Mouse (Mus musculus) spleen, adult 18-20 months (tissue): ENCODE data around the gene Prkce.

Experiments
- DNase-seq, 2 experiments: peaks; one replicate each; pipeline ENCODE4 v3.0.0; 2022; ENCODE audit warnings: mixed read lengths in 2 of 2

Gene Prkce

GRCm38 (mm10) chr17:86662301-86662700 is 494.7 kb downstream of the Prkce start:
- DNase-seq, result no peak

- no peak for DNase-seq
Observed at GRCm38 (mm10) chr17:86663471-86663870, 495.9 kb downstream of the Prkce start.

DNA sequence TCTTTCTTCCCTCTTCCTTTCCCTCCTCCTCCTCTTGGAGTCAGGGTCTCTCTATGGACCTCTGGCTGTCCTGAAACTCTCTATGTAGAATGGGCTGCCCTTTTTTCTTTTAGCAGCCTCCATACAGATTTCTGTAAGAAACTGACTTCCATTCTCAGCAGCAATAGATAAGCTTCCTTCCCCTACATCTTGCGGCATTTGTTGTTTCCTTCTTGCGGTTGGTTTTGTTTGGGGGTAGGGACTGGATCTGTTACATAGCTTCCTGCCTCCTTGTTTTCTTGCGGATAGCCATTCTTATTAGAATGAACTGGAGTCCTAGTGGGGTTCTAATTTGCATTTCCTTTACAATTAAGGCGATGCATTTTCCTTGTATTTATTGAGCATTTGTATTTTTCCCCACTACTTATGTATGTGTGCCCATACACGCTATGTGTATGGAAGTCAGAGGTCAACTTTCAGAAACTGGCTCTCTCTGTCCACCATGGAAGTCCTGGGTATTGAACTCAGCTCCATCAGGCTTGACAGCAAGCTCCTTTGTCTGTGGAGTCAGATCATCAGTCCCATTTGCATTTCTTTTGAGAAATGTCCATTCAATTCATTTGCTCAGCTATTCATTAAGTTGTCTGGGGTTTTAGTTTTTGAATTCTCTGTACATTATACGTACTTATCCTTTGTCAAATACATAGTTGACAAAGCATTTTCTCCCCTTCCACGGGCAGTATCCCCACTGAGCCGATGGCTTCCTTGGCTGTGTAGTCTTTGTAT is 500.4 kb downstream of the Prkce start:
- no peak for DNase-seq

GRCm38 (mm10) chr17:86669641-86670373 is 502.2 kb downstream of the Prkce start:
- no peak for DNase-seq

DNA sequence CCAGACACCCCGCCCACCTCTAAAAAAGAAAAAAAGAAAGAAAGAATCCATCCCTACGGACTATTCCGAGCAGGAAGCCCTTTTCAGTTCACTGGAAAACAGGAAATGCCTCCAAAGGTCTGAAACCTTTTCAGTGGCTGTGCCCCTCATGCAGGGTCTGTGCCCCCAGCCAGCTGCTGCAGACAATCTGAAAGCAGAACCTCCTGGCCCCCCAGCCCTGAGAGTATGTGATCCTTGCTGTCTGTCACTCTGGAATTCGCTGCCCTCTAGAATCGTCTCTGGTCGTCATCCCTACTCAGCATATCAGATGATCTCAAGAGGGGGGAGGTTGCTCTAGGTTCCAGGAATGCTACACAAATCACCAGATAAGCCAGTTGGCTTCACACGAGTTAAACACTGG is 503.1 kb downstream of the Prkce start:
- DNase-seq, result no peak

- DNase-seq, result no peak
Observed at GRCm38 (mm10) chr17:86674971-86675370, 507.4 kb downstream of the Prkce start.

- DNase-seq, result no peak
Observed at GRCm38 (mm10) chr17:86676336-86676735, 508.8 kb downstream of the Prkce start.

DNA sequence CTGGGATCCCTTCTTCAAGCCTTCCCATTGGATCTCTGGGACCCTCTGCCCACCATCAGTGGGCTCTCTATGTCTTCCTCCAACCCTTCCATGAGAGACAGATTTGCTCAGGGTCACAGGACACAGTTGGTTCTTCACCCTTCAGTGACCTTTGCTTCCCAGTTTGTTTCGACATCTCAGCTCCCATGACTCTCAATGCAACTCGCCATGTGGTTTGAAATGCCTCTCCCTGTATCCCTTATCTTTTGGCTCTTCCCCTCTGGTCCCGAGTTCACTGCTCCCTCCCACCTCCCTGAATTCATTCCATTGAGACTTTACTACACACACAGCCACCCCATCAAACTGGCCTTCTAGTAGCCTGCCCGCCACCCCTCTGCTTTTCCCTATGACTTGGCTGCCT is 509.3 kb downstream of the Prkce start:
- DNase-seq, result no peak

GRCm38 (mm10) chr17:86685263-86685662 is 517.7 kb downstream of the Prkce start:
- DNase-seq, result no peak

- DNase-seq, result no peak
Observed at GRCm38 (mm10) chr17:86687021-86687420, 519.4 kb downstream of the Prkce start.

- DNase-seq, result no peak
Observed at GRCm38 (mm10) chr17:86690871-86691390, 523.3 kb downstream of the Prkce start.

GRCm38 (mm10) chr17:86697751-86698150 is 530.2 kb downstream of the Prkce start:
- no peak for DNase-seq

DNA sequence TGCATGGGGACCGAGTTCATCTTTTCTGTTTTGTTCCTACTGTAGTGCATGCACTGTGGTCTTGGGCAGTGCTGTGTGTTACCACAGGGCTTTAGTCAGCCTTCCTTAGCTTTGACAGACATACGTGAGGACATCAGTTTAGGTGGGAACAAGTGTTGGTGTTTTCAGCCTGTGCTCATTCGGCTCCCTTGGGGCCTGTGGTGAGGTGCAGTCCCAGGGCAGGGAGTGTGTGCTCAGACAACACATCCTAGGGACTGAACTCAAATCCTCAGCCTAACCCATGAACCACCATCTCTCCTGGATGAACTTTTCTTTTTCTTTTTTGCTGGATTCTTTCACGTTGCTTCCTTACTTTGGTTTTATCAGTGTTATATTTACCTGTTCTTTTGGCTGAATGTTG is 535.8 kb downstream of the Prkce start:
- DNase-seq, result no peak

GRCm38 (mm10) chr17:86705236-86705635 is 537.7 kb downstream of the Prkce start:
- DNase-seq, result no peak

DNA sequence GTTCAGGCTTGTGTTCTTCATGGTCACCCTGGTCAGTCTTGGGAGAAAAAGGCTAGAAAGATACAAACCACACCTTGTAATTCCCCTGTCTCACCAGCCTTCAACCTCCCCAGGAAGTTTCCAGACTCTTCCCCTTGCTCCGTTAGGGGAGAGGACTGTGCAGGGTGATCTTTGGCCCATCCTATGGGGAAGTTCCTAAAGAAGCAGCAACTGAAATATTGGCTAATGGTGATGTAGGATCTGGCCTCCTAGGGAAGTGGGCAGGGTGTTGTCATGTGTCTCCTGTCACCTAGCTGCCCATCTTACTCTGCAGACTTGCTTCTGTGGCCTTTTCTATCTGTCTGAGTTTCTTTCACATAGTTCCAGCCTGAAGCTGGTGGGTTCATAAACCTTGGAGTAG is 538.9 kb downstream of the Prkce start:
- no peak for DNase-seq
